15 mouse cellular contexts compared by ENCODE assay signal in the genomic region with DNA sequence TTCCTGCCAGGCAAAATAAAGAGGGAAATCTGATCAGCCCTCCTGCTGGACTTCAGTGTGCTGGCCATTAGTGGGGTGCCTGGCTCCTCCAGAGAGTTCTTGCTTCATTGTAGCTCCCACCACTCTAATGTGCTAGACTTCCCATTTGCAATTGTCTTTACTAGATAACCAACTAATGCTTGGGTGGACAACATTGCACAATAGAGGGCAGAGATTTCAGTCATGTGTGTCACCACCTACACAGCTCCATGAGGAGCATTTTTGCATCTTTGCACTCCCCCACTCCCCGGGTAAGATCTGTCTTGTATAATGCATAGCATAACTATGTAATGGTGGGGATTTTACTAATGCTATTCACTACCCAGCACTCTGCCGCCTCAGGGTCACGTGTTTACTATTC.
"Had no signal": no experiment of that assay in that cellular context is flagged by ENCODE, and none has a peak within 500 bp of the region (broad histone marks: within the 10 kb centered on the region; RNA-seq: fewer than 3 reads in every experiment).

No protein-coding gene starts in this region.

- DNase-seq: kidney, adult 9 months; kidney, postnatal 10 days; left cerebral cortex, postnatal 4 days; lung, embryonic 14.5 days; lung, postnatal 14 days; retina, postnatal 1 day; right cerebral cortex, postnatal 4 days; thymus, postnatal 4 days had no signal

- H3K9ac ChIP-seq: limb, embryonic 13.5 days; lung, embryonic 14.5 days; midbrain, embryonic 15.5 days; neural tube, embryonic 13.5 days; stomach, embryonic 15.5 days had no signal

- H3K4me3 ChIP-seq: limb, embryonic 13.5 days; midbrain, embryonic 15.5 days; neural tube, embryonic 13.5 days; stomach, embryonic 15.5 days had no signal

- H3K36me3 ChIP-seq: limb, embryonic 13.5 days; midbrain, embryonic 15.5 days; neural tube, embryonic 13.5 days; stomach, embryonic 15.5 days had no signal

- H3K4me2 ChIP-seq: limb, embryonic 13.5 days; liver, embryonic 11.5 days; lung, embryonic 14.5 days; midbrain, embryonic 11.5 days; midbrain, embryonic 15.5 days; neural tube, embryonic 13.5 days; stomach, embryonic 15.5 days had no signal

- H3K27ac ChIP-seq: limb, embryonic 13.5 days; midbrain, embryonic 15.5 days; neural tube, embryonic 13.5 days had no signal

- H3K27me3 ChIP-seq: limb, embryonic 13.5 days; midbrain, embryonic 15.5 days; neural tube, embryonic 13.5 days; stomach, embryonic 15.5 days had no signal

- ATAC-seq: intestine, embryonic 16.5 days; midbrain, embryonic 15.5 days had no signal

- H3K9me3 ChIP-seq: limb, embryonic 13.5 days; midbrain, embryonic 15.5 days; neural tube, embryonic 13.5 days; stomach, embryonic 15.5 days had no signal

- H3K4me1 ChIP-seq: midbrain, embryonic 15.5 days had no signal
